Mouse (Mus musculus): ENCODE data around the gene Ascc2. TPM values are rescaled to one million over a fixed set of nuclear protein-coding genes. Genes with fewer than 3 reads are reported as not detected.

Gene Ascc2
- 31.5 and 36.5 TPM in 2 replicates for polyA plus RNA-seq (2015; fragmentation: Nextera tagmentation; extraction: Ambion mirVana)

- H3K9me3 ChIP-seq = no peaks in the 10 kb centered on the region
- H3K9ac ChIP-seq = peak within 1 kb of the TSS; percentile 42
- no peaks in the 10 kb centered on the region for H3K27me3 ChIP-seq (replicated peaks)
- H3K4me2 ChIP-seq = peak within 1 kb of the TSS; percentile 73
- H3K36me3 ChIP-seq = no peaks in the 10 kb centered on the region
- H3K27ac ChIP-seq = peak within 1 kb of the TSS; percentile 82
- ATAC-seq (ENCODE audit: insufficient read depth, low FRiP score, low read depth) = peak; percentile 94
- H3K4me3 ChIP-seq (replicated peaks) = peak within 1 kb of the TSS; percentile 83
- 0 out of 2 replicates have a peak, but pooled peaks cover 4% of the 10 kb centered on the region for H3K4me1 ChIP-seq
- 0% methylated on average over 35 of the region's 35 CpGs for WGBS
These were observed at the start of gene Ascc2 for GRCm38 (mm10) chr11:4637534-4638234. Gene Ascc2 (plus strand): TSS chr11:4637747.

GRCm38 (mm10) chr11:4591811-4592210 is 45.7 kb upstream of the Ascc2 start:
- ATAC-seq (ENCODE audit: insufficient read depth, low FRiP score, low read depth) = no peak
- Histone ChIP-seq H3K9me3 (no peaks in the 10 kb centered on the region), H3K27ac (no peak overlapping the region), H3K4me1 (peaks cover 8% of the 10 kb centered on the region; the same call in 1 of the 2 replicates), H3K4me2 (no peak overlapping the region), H3K27me3 (replicated peaks) (no peaks in the 10 kb centered on the region), H3K36me3 (no peaks in the 10 kb centered on the region), H3K9ac (no peak overlapping the region), H3K4me3 (replicated peaks) (no peak overlapping the region)
- 83% methylated on average over 4 of the region's 4 CpGs for WGBS

- ATAC-seq (ENCODE audit: insufficient read depth, low FRiP score, low read depth) = no peak
- Histone ChIP-seq H3K4me2 (peak overlapping the region; percentile 58), H3K9me3 (no peaks in the 10 kb centered on the region), H3K4me3 (replicated peaks) (peak overlapping the region; percentile 93), H3K27ac (no peak overlapping the region), H3K4me1 (peaks cover 8% of the 10 kb centered on the region; the same call in 1 of the 2 replicates), H3K36me3 (no peaks in the 10 kb centered on the region), H3K9ac (no peak overlapping the region), H3K27me3 (replicated peaks) (no peaks in the 10 kb centered on the region)
- WGBS = 24% methylated on average over 5 of the region's 5 CpGs
These were observed 44.1 kb upstream of the Ascc2 start for GRCm38 (mm10) chr11:4593491-4593848.

GRCm38 (mm10) chr11:4593849-4594607 is 43.5 kb upstream of the Ascc2 start:
- peak overlapping the region; percentile 84 for H3K9ac ChIP-seq
- H3K9me3 ChIP-seq = no peaks in the 10 kb centered on the region
- under 1% methylated on average over 44 of the region's 45 CpGs for WGBS

GRCm38 (mm10) chr11:4594608-4595500 is 42.7 kb upstream of the Ascc2 start, which contains the start of gene Mtmr3:
Gene Mtmr3 (minus strand): TSS chr11:4594863.
- whole genome bisulfite sequencing = 3% methylated on average over 53 of the region's 53 CpGs
- H3K27ac ChIP-seq = peak within 1 kb of the TSS; percentile 95
- no peaks in the 10 kb centered on the region for H3K36me3 ChIP-seq
- H3K9ac ChIP-seq = peak within 1 kb of the TSS; percentile 84
- peak; percentile 91 for ATAC-seq (ENCODE audit: insufficient read depth, low FRiP score, low read depth)
- no peaks in the 10 kb centered on the region for H3K27me3 ChIP-seq (replicated peaks)
- no peaks in the 10 kb centered on the region for H3K9me3 ChIP-seq
- peaks cover 8% of the 10 kb centered on the region; the same call in 1 of the 2 replicates for H3K4me1 ChIP-seq
- peak within 1 kb of the TSS; percentile 93 for H3K4me3 ChIP-seq (replicated peaks)
- H3K4me2 ChIP-seq = peak within 1 kb of the TSS; percentile 58

More at GRCm38 (mm10) chr11:4593849-4594607, 43.5 kb upstream of the Ascc2 start:
- Histone ChIP-seq H3K4me3 (replicated peaks) (peak overlapping the region; percentile 93), H3K36me3 (no peaks in the 10 kb centered on the region), H3K27ac (peak overlapping the region; percentile 95), H3K27me3 (replicated peaks) (no peaks in the 10 kb centered on the region), H3K4me2 (peak overlapping the region; percentile 58), H3K4me1 (peaks cover 8% of the 10 kb centered on the region; the same call in 1 of the 2 replicates)
- ATAC-seq (ENCODE audit: insufficient read depth, low FRiP score, low read depth) = peak; percentile 82

- WGBS = 89% methylated on average over 2 of the region's 2 CpGs
- Histone ChIP-seq H3K4me2 (no peak overlapping the region), H3K27ac (no peak overlapping the region), H3K9me3 (no peaks in the 10 kb centered on the region), H3K4me3 (replicated peaks) (no peak overlapping the region), H3K4me1 (peaks cover 15% of the 10 kb centered on the region; the same call in 1 of the 2 replicates), H3K9ac (no peak overlapping the region), H3K36me3 (no peaks in the 10 kb centered on the region), H3K27me3 (replicated peaks) (no peaks in the 10 kb centered on the region)
- no peak for ATAC-seq (ENCODE audit: insufficient read depth, low FRiP score, low read depth)
These were observed 39.1 kb upstream of the Ascc2 start for GRCm38 (mm10) chr11:4598411-4598810.

- no peaks in the 10 kb centered on the region for H3K27me3 ChIP-seq (replicated peaks)
- H3K9me3 ChIP-seq = no peaks in the 10 kb centered on the region
- WGBS = 80% methylated on average over 3 of the region's 3 CpGs
- no peak overlapping the region for H3K9ac ChIP-seq
- no peaks in the 10 kb centered on the region for H3K36me3 ChIP-seq
- H3K27ac ChIP-seq = no peak overlapping the region
- no peak overlapping the region for H3K4me2 ChIP-seq
- peaks cover 14% of the 10 kb centered on the region; the same call in 1 of the 2 replicates for H3K4me1 ChIP-seq
- H3K4me3 ChIP-seq (replicated peaks) = no peak overlapping the region
- no peak for ATAC-seq (ENCODE audit: insufficient read depth, low FRiP score, low read depth)
These were observed 37.6 kb upstream of the Ascc2 start for GRCm38 (mm10) chr11:4599916-4600315.

GRCm38 (mm10) chr11:4601890-4602289 is 35.7 kb upstream of the Ascc2 start:
- Histone ChIP-seq H3K4me3 (replicated peaks) (no peak overlapping the region), H3K27ac (no peak overlapping the region), H3K4me2 (no peak overlapping the region), H3K4me1 (peaks cover 11% of the 10 kb centered on the region; the same call in 1 of the 2 replicates), H3K9ac (no peak overlapping the region), H3K36me3 (no peaks in the 10 kb centered on the region), H3K27me3 (replicated peaks) (no peaks in the 10 kb centered on the region), H3K9me3 (no peaks in the 10 kb centered on the region)
- 88% methylated on average over 5 of the region's 5 CpGs for WGBS
- ATAC-seq (ENCODE audit: insufficient read depth, low FRiP score, low read depth) = no peak

GRCm38 (mm10) chr11:4602691-4603441 is 34.7 kb upstream of the Ascc2 start:
- H3K4me2 ChIP-seq = 0 out of 2 replicates have a peak overlapping the region, but pooled peaks have one; percentile 21
- H3K9me3 ChIP-seq = no peaks in the 10 kb centered on the region
- H3K36me3 ChIP-seq = no peaks in the 10 kb centered on the region
- peak; percentile 27; the same call in 1 of the 2 replicates for ATAC-seq (ENCODE audit: insufficient read depth, low FRiP score, low read depth)
- H3K9ac ChIP-seq = no peak overlapping the region
- 23% methylated on average over 12 of the region's 12 CpGs for WGBS
- H3K27ac ChIP-seq = no peak overlapping the region
- H3K27me3 ChIP-seq (replicated peaks) = no peaks in the 10 kb centered on the region
- no peak overlapping the region for H3K4me3 ChIP-seq (replicated peaks)
- peaks cover 11% of the 10 kb centered on the region; the same call in 1 of the 2 replicates for H3K4me1 ChIP-seq

GRCm38 (mm10) chr11:4604441-4604840 is 33.1 kb upstream of the Ascc2 start:
- no peak for ATAC-seq (ENCODE audit: insufficient read depth, low FRiP score, low read depth)
- no peaks in the 10 kb centered on the region for H3K27me3 ChIP-seq (replicated peaks)
- WGBS = 13% methylated on average over 6 of the region's 6 CpGs
- H3K9ac ChIP-seq = no peak overlapping the region
- no peak overlapping the region for H3K4me2 ChIP-seq
- H3K4me1 ChIP-seq = peaks cover 11% of the 10 kb centered on the region; the same call in 1 of the 2 replicates
- H3K9me3 ChIP-seq = no peaks in the 10 kb centered on the region
- no peaks in the 10 kb centered on the region for H3K36me3 ChIP-seq
- no peak overlapping the region for H3K27ac ChIP-seq
- no peak overlapping the region for H3K4me3 ChIP-seq (replicated peaks)

GRCm38 (mm10) chr11:4605414-4605813 is 32.1 kb upstream of the Ascc2 start:
- Histone ChIP-seq H3K4me1 (peaks cover 11% of the 10 kb centered on the region; the same call in 1 of the 2 replicates), H3K9ac (no peak overlapping the region), H3K9me3 (no peaks in the 10 kb centered on the region), H3K4me3 (replicated peaks) (no peak overlapping the region), H3K36me3 (no peaks in the 10 kb centered on the region), H3K27me3 (replicated peaks) (no peaks in the 10 kb centered on the region), H3K4me2 (no peak overlapping the region), H3K27ac (no peak overlapping the region)
- 54% methylated on average over 7 of the region's 7 CpGs for WGBS
- ATAC-seq (ENCODE audit: insufficient read depth, low FRiP score, low read depth) = no peak
